Mouse (Mus musculus): Measurements from ENCODE around the gene Ergic3. TPM values are rescaled to one million over a fixed set of nuclear protein-coding genes. Genes with fewer than 3 reads are reported as not detected.

Ergic3 gene
- polyA plus RNA-seq, 1 experiment, result not detected

GRCm38 (mm10) chr2:156042903-156043302, 35.1 kb downstream of the Ergic3 start:
- TF ChIP-seq CTCF (IDR thresholded peaks at IDR 0.05; ENCODE audit: insufficient read depth, low read depth, low read length) (no peak), POLR2A (IDR thresholded peaks at IDR 0.05; ENCODE audit: insufficient read depth, low read depth, low read length) (no peak)
- Histone ChIP-seq H3K4me1 (ENCODE audit: control insufficient read depth, insufficient read depth, low read length) (peaks cover 1% of the 10 kb centered on the region; the same call in 1 of the 2 replicates), H3K4me3 (ENCODE audit: insufficient read depth, low read depth, low read length) (no peak overlapping the region), H3K27ac (ENCODE audit: insufficient read depth, low read depth, low read length) (no peak overlapping the region)
- 85% methylated on average over 8 of the region's 8 CpGs for WGBS

DNA sequence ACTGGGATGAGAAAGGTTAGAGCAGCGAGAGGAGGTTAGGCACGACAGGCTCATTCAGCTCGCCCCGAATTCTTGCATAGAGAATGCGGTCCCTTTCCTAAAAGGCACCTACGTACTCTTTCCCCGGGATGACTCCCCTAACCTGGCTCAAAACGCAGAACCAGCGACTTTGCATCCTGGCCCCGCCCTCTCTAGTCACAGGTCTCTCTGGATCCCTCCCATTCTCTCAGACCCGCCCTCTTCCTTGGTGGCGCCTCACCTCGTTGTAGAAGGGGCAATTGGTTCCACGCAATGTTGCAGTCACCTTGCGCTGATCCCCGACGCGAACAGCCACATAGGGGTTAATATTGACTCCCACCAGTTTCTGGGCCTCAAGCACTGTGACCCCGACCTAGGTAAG, 40.1 kb downstream of the Ergic3 start:
- H3K27ac ChIP-seq (ENCODE audit: insufficient read depth, low read depth, low read length), result no peak overlapping the region
- 24% methylated on average over 19 of the region's 19 CpGs for WGBS

GRCm38 (mm10) chr2:156052816-156053215, 45.0 kb downstream of the Ergic3 start, which contains the start of gene Fer1l4:
Gene Fer1l4, minus strand, starts transcription at chr2:156052947.
- Histone ChIP-seq H3K27ac (ENCODE audit: insufficient read depth, low read depth, low read length) (no peak within 1 kb of the TSS), H3K4me3 (ENCODE audit: insufficient read depth, low read depth, low read length) (no peak within 1 kb of the TSS), H3K4me1 (ENCODE audit: control insufficient read depth, insufficient read depth, low read length) (peaks cover 3% of the 10 kb centered on the region; the same call in 1 of the 2 replicates)
- TF ChIP-seq CTCF (IDR thresholded peaks at IDR 0.05; ENCODE audit: insufficient read depth, low read depth, low read length), result no peak
- TF ChIP-seq POLR2A (IDR thresholded peaks at IDR 0.05; ENCODE audit: insufficient read depth, low read depth, low read length), result no peak
- WGBS, result 91% methylated on average over 9 of the region's 9 CpGs

More for the DNA sequence above, 40.1 kb downstream of the Ergic3 start:
- Histone ChIP-seq H3K4me3 (ENCODE audit: insufficient read depth, low read depth, low read length) (no peak overlapping the region), H3K4me1 (ENCODE audit: control insufficient read depth, insufficient read depth, low read length) (peaks cover 3% of the 10 kb centered on the region; the same call in 1 of the 2 replicates)
- no peak for TF ChIP-seq POLR2A (IDR thresholded peaks at IDR 0.05; ENCODE audit: insufficient read depth, low read depth, low read length)
- no peak for TF ChIP-seq CTCF (IDR thresholded peaks at IDR 0.05; ENCODE audit: insufficient read depth, low read depth, low read length)

- Histone ChIP-seq H3K27ac (ENCODE audit: insufficient read depth, low read depth, low read length) (0 out of 2 replicates have a peak within 1 kb of the TSS, but pooled peaks have one; percentile 19), H3K4me1 (ENCODE audit: control insufficient read depth, insufficient read depth, low read length) (peaks cover 14% of the 10 kb centered on the region), H3K4me3 (ENCODE audit: insufficient read depth, low read depth, low read length) (peak within 1 kb of the TSS; percentile 84)
- TF ChIP-seq CTCF (IDR thresholded peaks at IDR 0.05; ENCODE audit: insufficient read depth, low read depth, low read length) (no peak), POLR2A (IDR thresholded peaks at IDR 0.05; ENCODE audit: insufficient read depth, low read depth, low read length) (peak; percentile 20; the same call in 1 of the 2 replicates)
- under 1% methylated on average over 80 of the region's 81 CpGs for WGBS
Observed at GRCm38 (mm10) chr2:156065099-156066041, 57.5 kb downstream of the Ergic3 start, which contains the start of gene Spag4. Gene Spag4, plus strand, starts transcription at chr2:156065175.

DNA sequence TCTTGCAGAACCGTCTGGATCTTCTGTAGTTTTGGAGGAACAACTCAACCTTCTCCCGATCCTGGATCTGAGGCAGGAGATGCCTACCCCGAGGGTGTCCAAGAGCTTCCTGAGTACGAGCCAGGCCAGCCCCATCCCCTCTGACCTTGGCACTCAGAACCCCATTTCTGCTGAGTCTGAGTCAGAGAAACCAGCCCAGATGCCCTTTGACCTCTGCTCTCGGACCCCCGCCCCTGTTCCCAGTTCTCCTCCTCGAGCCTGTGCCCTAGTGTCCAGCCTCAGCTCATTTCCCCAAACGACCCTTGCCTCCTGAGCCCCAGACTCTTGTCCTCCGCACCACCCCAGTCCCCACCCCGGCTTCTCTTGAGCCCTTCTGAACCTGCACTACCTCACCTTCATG, 58.3 kb downstream of the Ergic3 start:
- WGBS, result 43% methylated on average over 10 of the region's 10 CpGs
- Histone ChIP-seq H3K4me3 (ENCODE audit: insufficient read depth, low read depth, low read length) (peak overlapping the region; percentile 84), H3K4me1 (ENCODE audit: control insufficient read depth, insufficient read depth, low read length) (peaks cover 14% of the 10 kb centered on the region), H3K27ac (ENCODE audit: insufficient read depth, low read depth, low read length) (no peak overlapping the region)
- TF ChIP-seq CTCF (IDR thresholded peaks at IDR 0.05; ENCODE audit: insufficient read depth, low read depth, low read length) (no peak), POLR2A (IDR thresholded peaks at IDR 0.05; ENCODE audit: insufficient read depth, low read depth, low read length) (no peak)

Other genes starting within 250 kb of the Ergic3 start
- gene Mmp24, start 232.7 kb upstream of the Ergic3 start, polyA plus RNA-seq (2012; ENCODE audit: insufficient read depth, insufficient read length, low replicate concordance, missing spikeins), result not detected in 2 replicates
- not detected in 2 replicates for gene BC029722, start 188.6 kb upstream of the Ergic3 start, polyA plus RNA-seq (2012; ENCODE audit: insufficient read depth, insufficient read length, low replicate concordance, missing spikeins)
- gene Eif6, start 181.1 kb upstream of the Ergic3 start, polyA plus RNA-seq (2012; ENCODE audit: insufficient read depth, insufficient read length, low replicate concordance, missing spikeins), result not detected in 2 replicates
- not detected in 2 replicates for gene Fam83c, start 173.2 kb upstream of the Ergic3 start, polyA plus RNA-seq (2012; ENCODE audit: insufficient read depth, insufficient read length, low replicate concordance, missing spikeins)
- gene Uqcc1, start 77.7 kb upstream of the Ergic3 start, polyA plus RNA-seq (2012; ENCODE audit: insufficient read depth, insufficient read length, low replicate concordance, missing spikeins), result 136 TPM in 1 of 2 replicates, not detected in the other
- gene Gm15557, start 67.3 kb upstream of the Ergic3 start, polyA plus RNA-seq (2012; ENCODE audit: insufficient read depth, insufficient read length, low replicate concordance, missing spikeins), result not detected in 2 replicates
- gene Gdf5, start 62.7 kb upstream of the Ergic3 start, polyA plus RNA-seq (2012; ENCODE audit: insufficient read depth, insufficient read length, low replicate concordance, missing spikeins), result not detected in 2 replicates
- not detected in 2 replicates for gene Cep250, start 51.6 kb upstream of the Ergic3 start, polyA plus RNA-seq (2012; ENCODE audit: insufficient read depth, insufficient read length, low replicate concordance, missing spikeins)
- gene 6430550D23Rik, start 68 bp upstream of the Ergic3 start, polyA plus RNA-seq (2012; ENCODE audit: insufficient read depth, insufficient read length, low replicate concordance, missing spikeins), result not detected in 2 replicates
- not detected in 2 replicates for gene Fer1l4, start 44.9 kb downstream of the Ergic3 start, polyA plus RNA-seq (2012; ENCODE audit: insufficient read depth, insufficient read length, low replicate concordance, missing spikeins)
- gene Spag4, start 57.1 kb downstream of the Ergic3 start, polyA plus RNA-seq (2012; ENCODE audit: insufficient read depth, insufficient read length, low replicate concordance, missing spikeins), result not detected in 2 replicates
- gene Cpne1, start 103.9 kb downstream of the Ergic3 start, polyA plus RNA-seq (2012; ENCODE audit: insufficient read depth, insufficient read length, low replicate concordance, missing spikeins), result not detected in 2 replicates
- gene Rbm12, start 103.9 kb downstream of the Ergic3 start, polyA plus RNA-seq (2012; ENCODE audit: insufficient read depth, insufficient read length, low replicate concordance, missing spikeins), result 391 TPM in 1 of 2 replicates, not detected in the other
- not detected in 2 replicates for gene Gm28036, start 119.0 kb downstream of the Ergic3 start, polyA plus RNA-seq (2012; ENCODE audit: insufficient read depth, insufficient read length, low replicate concordance, missing spikeins)
- not detected in 2 replicates for gene Romo1, start 136.0 kb downstream of the Ergic3 start, polyA plus RNA-seq (2012; ENCODE audit: insufficient read depth, insufficient read length, low replicate concordance, missing spikeins)
- gene Nfs1, start 136.1 kb downstream of the Ergic3 start, polyA plus RNA-seq (2012; ENCODE audit: insufficient read depth, insufficient read length, low replicate concordance, missing spikeins), result not detected in 2 replicates
- 643 TPM in 1 of 2 replicates, not detected in the other for gene Rbm39, start 172.2 kb downstream of the Ergic3 start, polyA plus RNA-seq (2012; ENCODE audit: insufficient read depth, insufficient read length, low replicate concordance, missing spikeins)
- gene Phf20, start 188.4 kb downstream of the Ergic3 start, polyA plus RNA-seq (2012; ENCODE audit: insufficient read depth, insufficient read length, low replicate concordance, missing spikeins), result 586 TPM in 1 of 2 replicates, not detected in the other

All from olfactory bulb, adult 2 months (tissue).